Mouse (Mus musculus): ENCODE measurements at regions not wholly inside any gene's neighbourhood (a gene's known extent, or its start where the extent isn't known, plus 50 kb on each side); places are given as distances from the start of the nearest gene placed in this dataset.
"Not testable (repeated sequence)": the region's sequence is repeated elsewhere in the genome, so short reads cannot be mapped to it uniquely, and the experiment has no call there.

GRCm38 (mm10) chr16:77835767-77836166 is 233.9 kb upstream of the Gm11146 start:
- no peak for DNase-seq (ENCODE audit: low spot score in 2 of 2)

- no peak for DNase-seq (ENCODE audit: low spot score in 2 of 2)
Measured at GRCm38 (mm10) chr16:77827322-77828117, 225.6 kb upstream of the Gm11146 start.

- DNase-seq (ENCODE audit: low spot score in 2 of 2) = no peak
Measured at GRCm38 (mm10) chr16:77799709-77800108, 197.8 kb upstream of the Gm11146 start.

- DNase-seq (ENCODE audit: low spot score in 2 of 2) = no peak
Measured at GRCm38 (mm10) chr16:77796926-77797325, 195.0 kb upstream of the Gm11146 start.

GRCm38 (mm10) chr16:77789652-77790051 is 187.8 kb upstream of the Gm11146 start:
- no peak for DNase-seq (ENCODE audit: low spot score in 2 of 2)

GRCm38 (mm10) chr16:77789206-77789605 is 187.3 kb upstream of the Gm11146 start:
- DNase-seq (ENCODE audit: low spot score in 2 of 2) = no peak

- no peak for DNase-seq (ENCODE audit: low spot score in 2 of 2)
Measured at GRCm38 (mm10) chr16:77788781-77789150, 186.9 kb upstream of the Gm11146 start.

GRCm38 (mm10) chr16:77788041-77788780 is 186.3 kb upstream of the Gm11146 start:
- DNase-seq (ENCODE audit: low spot score in 2 of 2) = peak; percentile 6 to 22

- DNase-seq (ENCODE audit: low spot score in 2 of 2) = no peak
Measured at GRCm38 (mm10) chr16:77787025-77787424, 185.1 kb upstream of the Gm11146 start.

- no peak for DNase-seq (ENCODE audit: low spot score in 2 of 2)
Measured at GRCm38 (mm10) chr16:77779019-77779418, 177.1 kb upstream of the Gm11146 start.

GRCm38 (mm10) chr16:77772075-77772474 is 170.2 kb upstream of the Gm11146 start:
- DNase-seq (ENCODE audit: low spot score in 2 of 2) = no peak

- DNase-seq (ENCODE audit: low spot score in 2 of 2) = no peak
Measured at GRCm38 (mm10) chr16:77760926-77761347, 159.0 kb upstream of the Gm11146 start.

- DNase-seq (ENCODE audit: low spot score in 2 of 2) = no peak
Measured at GRCm38 (mm10) chr16:77760479-77760878, 158.6 kb upstream of the Gm11146 start.

- DNase-seq (ENCODE audit: low spot score in 2 of 2) = peak in 1 of 2 experiments; percentile 6
Measured at GRCm38 (mm10) chr16:77759997-77760396, 158.1 kb upstream of the Gm11146 start.

GRCm38 (mm10) chr16:77754882-77755281 is 153.0 kb upstream of the Gm11146 start:
- DNase-seq (ENCODE audit: low spot score in 2 of 2) = no peak

- DNase-seq (ENCODE audit: low spot score in 2 of 2) = no peak
Measured at GRCm38 (mm10) chr16:77749474-77749873, 147.6 kb upstream of the Gm11146 start.

GRCm38 (mm10) chr16:77743838-77744237 is 141.9 kb upstream of the Gm11146 start:
- no peak for DNase-seq (ENCODE audit: low spot score in 2 of 2)

- no peak for DNase-seq (ENCODE audit: low spot score in 2 of 2)
Measured at GRCm38 (mm10) chr16:77738821-77739220, 136.9 kb upstream of the Gm11146 start.

- DNase-seq (ENCODE audit: low spot score in 2 of 2) = no peak
Measured at GRCm38 (mm10) chr16:77719377-77719776, 117.5 kb upstream of the Gm11146 start.

- not testable (repeated sequence) for DNase-seq (ENCODE audit: low spot score in 2 of 2)
Measured at GRCm38 (mm10) chr16:77717766-77718165, 115.9 kb upstream of the Gm11146 start.

- DNase-seq (ENCODE audit: low spot score in 2 of 2) = peak in 1 of 2 experiments; percentile 14
Measured at GRCm38 (mm10) chr16:77704726-77705125, 102.8 kb upstream of the Gm11146 start.

- DNase-seq (ENCODE audit: low spot score in 2 of 2) = no peak
Measured at GRCm38 (mm10) chr16:77695443-77695842, 93.5 kb upstream of the Gm11146 start.
